Mouse (Mus musculus): ENCODE data around the gene Ppp2r1b. TPM values are rescaled to one million over a fixed set of nuclear protein-coding genes. Genes with fewer than 3 reads are reported as not detected.
A peak's percentile ranks its signal among the peaks of the same experiment; 100 is the strongest.

Gene Ppp2r1b
- total and polyA plus RNA-seq, 2 experiments: 5.2 to 10.8 TPM

DNA sequence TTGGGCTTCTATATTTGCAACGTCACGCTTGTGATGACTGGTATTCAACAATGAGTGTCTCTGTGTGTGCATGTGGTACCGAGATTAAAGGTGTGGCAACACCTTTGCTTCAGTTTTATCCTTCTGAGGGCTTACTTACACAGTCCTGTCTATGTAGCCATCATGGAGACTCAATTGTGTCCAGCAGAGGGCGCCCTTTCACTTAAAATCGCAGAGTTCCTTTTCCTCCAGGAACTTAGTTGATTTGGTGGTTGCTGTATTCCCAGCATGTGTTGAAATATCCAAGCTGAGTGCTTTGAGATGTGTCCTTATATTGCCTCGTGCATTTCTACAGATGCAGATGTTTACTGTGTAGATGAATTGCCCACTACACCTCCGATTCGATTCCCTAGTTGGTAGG, 4.1 kb downstream of the Ppp2r1b start:
- no peak overlapping the region for H3K27ac ChIP-seq (replicated peaks; ENCODE audit: insufficient read depth, low read depth, low read length)
- 18% methylated on average over 8 of the region's 8 CpGs for WGBS
- no peaks in the 10 kb centered on the region for H3K27me3 ChIP-seq (ENCODE audit: control insufficient read depth, insufficient read depth, low read length)
- H3K4me1 ChIP-seq (ENCODE audit: control insufficient read depth, insufficient read depth, low read length): peaks cover 23% of the 10 kb centered on the region
- peak; percentile 83 for DNase-seq (ENCODE audit: extremely low read depth, low read depth, low spot score)
- H3K79me2 ChIP-seq (ENCODE audit: control insufficient read depth, insufficient read depth, low read length): no peaks in the 10 kb centered on the region
- no peak overlapping the region for H3K9ac ChIP-seq (ENCODE audit: low read depth, low read length)
- H3K36me3 ChIP-seq (ENCODE audit: control insufficient read depth, insufficient read depth, low read length): no peaks in the 10 kb centered on the region
- TF ChIP-seq POLR2A (IDR thresholded peaks at IDR 0.05; ENCODE audit: extremely low read depth, insufficient read depth, low read length) (no peak), CTCF (IDR thresholded peaks at IDR 0.05; ENCODE audit: low read depth, low read length) (0 out of 2 replicates have a peak, but pooled peaks have one; percentile 20)
- no peak overlapping the region for H3K4me3 ChIP-seq (ENCODE audit: insufficient read depth, low read depth, low read length)

DNA sequence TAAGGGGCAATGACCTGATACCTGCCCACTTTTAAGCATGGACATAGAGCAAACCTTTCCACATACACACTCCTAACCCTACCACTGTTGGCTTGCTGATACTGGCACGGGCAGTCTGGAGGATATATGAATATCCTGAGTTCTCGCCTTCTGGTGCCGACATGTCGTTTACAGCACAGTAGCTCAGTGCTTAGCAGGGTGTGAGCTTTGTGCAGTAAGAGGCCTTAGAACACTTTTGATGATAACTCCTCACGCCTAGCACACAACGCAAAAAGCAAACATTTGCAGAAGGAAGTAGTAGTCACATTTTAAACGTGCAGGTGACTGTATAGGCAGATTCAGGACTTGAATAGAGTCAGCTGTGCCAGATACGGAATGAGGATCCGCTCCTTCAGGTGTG, 4.7 kb downstream of the Ppp2r1b start:
- WGBS: 61% methylated on average over 9 of the region's 9 CpGs
- DNase-seq (ENCODE audit: extremely low read depth, low read depth, low spot score): no peak
- peaks cover 23% of the 10 kb centered on the region for H3K4me1 ChIP-seq (ENCODE audit: control insufficient read depth, insufficient read depth, low read length)
- no peak overlapping the region for H3K9ac ChIP-seq (ENCODE audit: low read depth, low read length)
- no peaks in the 10 kb centered on the region for H3K79me2 ChIP-seq (ENCODE audit: control insufficient read depth, insufficient read depth, low read length)
- TF ChIP-seq POLR2A (IDR thresholded peaks at IDR 0.05; ENCODE audit: extremely low read depth, insufficient read depth, low read length): no peak
- no peaks in the 10 kb centered on the region for H3K36me3 ChIP-seq (ENCODE audit: control insufficient read depth, insufficient read depth, low read length)
- H3K27ac ChIP-seq (replicated peaks; ENCODE audit: insufficient read depth, low read depth, low read length): no peak overlapping the region
- no peak overlapping the region for H3K4me3 ChIP-seq (ENCODE audit: insufficient read depth, low read depth, low read length)
- no peaks in the 10 kb centered on the region for H3K27me3 ChIP-seq (ENCODE audit: control insufficient read depth, insufficient read depth, low read length)

DNA sequence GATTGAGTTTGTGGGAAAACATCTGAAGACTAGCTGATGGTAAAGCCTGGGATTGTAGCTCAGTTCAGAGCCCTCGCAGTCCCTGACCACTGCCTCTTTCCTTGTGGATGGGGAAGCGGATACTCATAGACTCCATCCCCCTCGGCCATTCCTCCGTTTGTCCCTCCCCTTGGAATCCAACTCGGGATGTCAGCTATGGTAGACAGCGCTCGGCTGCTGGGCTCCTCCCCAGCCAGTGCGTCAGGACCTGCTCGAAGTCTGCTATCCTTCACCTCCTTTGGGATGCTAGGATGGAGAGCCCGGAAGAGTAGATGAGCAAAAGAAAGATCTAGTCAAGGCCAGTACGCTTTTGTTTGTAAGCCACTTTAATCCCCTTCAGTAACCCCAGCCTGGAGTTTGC, 5.2 kb downstream of the Ppp2r1b start:
- no peak overlapping the region for H3K9ac ChIP-seq (ENCODE audit: low read depth, low read length)
- no peaks in the 10 kb centered on the region for H3K36me3 ChIP-seq (ENCODE audit: control insufficient read depth, insufficient read depth, low read length)
- TF ChIP-seq CTCF (IDR thresholded peaks at IDR 0.05; ENCODE audit: low read depth, low read length) (no peak), POLR2A (IDR thresholded peaks at IDR 0.05; ENCODE audit: extremely low read depth, insufficient read depth, low read length) (no peak)
- H3K4me1 ChIP-seq (ENCODE audit: control insufficient read depth, insufficient read depth, low read length): peaks cover 21% of the 10 kb centered on the region
- no peak overlapping the region for H3K27ac ChIP-seq (replicated peaks; ENCODE audit: insufficient read depth, low read depth, low read length)
- WGBS: 56% methylated on average over 11 of the region's 11 CpGs
- DNase-seq (ENCODE audit: extremely low read depth, low read depth, low spot score): no peak
- no peak overlapping the region for H3K4me3 ChIP-seq (ENCODE audit: insufficient read depth, low read depth, low read length)
- no peaks in the 10 kb centered on the region for H3K27me3 ChIP-seq (ENCODE audit: control insufficient read depth, insufficient read depth, low read length)
- no peaks in the 10 kb centered on the region for H3K79me2 ChIP-seq (ENCODE audit: control insufficient read depth, insufficient read depth, low read length)

DNA sequence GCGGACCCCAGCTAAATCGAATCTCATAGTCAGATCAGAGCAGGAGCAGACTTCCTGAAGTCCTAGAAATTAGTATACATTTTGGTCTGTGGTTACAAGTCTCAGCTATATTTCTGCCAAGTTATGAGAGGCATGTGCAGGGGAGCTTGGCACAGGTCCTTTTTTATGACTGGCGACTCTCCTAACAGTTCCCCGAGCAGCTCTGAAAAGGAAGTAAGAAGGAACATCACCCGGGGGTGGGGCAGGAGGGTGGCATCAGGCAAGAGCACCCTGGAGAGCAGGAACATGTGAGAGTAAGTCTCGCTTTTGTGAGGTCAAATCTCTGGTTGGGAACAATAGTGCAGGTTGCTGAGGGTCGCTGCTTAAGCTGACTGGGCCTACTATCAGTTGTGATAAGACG, 5.6 kb downstream of the Ppp2r1b start:
- no peaks in the 10 kb centered on the region for H3K79me2 ChIP-seq (ENCODE audit: control insufficient read depth, insufficient read depth, low read length)
- no peak for TF ChIP-seq POLR2A (IDR thresholded peaks at IDR 0.05; ENCODE audit: extremely low read depth, insufficient read depth, low read length)
- TF ChIP-seq CTCF (IDR thresholded peaks at IDR 0.05; ENCODE audit: low read depth, low read length): no peak
- WGBS: 62% methylated on average over 8 of the region's 8 CpGs
- DNase-seq (ENCODE audit: extremely low read depth, low read depth, low spot score): no peak
- no peak overlapping the region for H3K27ac ChIP-seq (replicated peaks; ENCODE audit: insufficient read depth, low read depth, low read length)
- no peaks in the 10 kb centered on the region for H3K27me3 ChIP-seq (ENCODE audit: control insufficient read depth, insufficient read depth, low read length)
- H3K4me1 ChIP-seq (ENCODE audit: control insufficient read depth, insufficient read depth, low read length): peaks cover 17% of the 10 kb centered on the region
- no peaks in the 10 kb centered on the region for H3K36me3 ChIP-seq (ENCODE audit: control insufficient read depth, insufficient read depth, low read length)
- no peak overlapping the region for H3K4me3 ChIP-seq (ENCODE audit: insufficient read depth, low read depth, low read length)
- H3K9ac ChIP-seq (ENCODE audit: low read depth, low read length): no peak overlapping the region

DNA sequence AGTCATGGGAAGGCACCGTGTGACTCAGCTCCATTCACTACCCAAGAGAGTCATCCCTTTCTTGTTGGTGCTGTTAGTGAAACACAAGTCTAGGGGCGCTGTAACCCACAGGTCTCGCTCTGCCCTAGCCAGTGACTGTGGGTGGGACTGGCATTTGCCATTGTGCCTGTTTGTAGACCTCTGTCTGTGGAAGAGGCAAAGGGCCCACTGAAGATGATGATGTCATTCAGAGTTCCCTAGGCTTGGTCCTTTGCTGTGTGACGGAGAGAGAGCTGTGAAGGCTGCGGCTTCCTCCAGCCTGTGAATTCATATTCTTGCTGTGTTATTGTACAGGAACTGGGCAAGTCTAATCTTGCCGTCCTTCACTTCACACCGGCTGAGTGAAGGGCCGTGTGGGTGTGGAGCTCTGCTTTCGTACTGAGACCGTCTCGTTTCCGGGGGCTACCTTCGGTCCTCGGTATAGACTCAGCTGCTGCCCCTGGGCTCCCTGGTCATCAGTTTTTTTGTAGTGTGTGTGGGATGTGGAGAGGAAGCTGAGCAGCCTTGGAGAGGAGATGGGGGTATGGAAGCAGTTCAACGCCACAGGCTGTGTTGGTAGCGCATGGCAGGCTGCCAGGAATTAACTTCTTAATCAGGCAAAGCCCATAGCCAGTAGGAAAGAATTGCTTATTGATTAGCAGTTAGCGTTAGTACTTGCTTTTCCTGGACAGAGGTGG, 7.7 kb downstream of the Ppp2r1b start:
- no peak overlapping the region for H3K9ac ChIP-seq (ENCODE audit: low read depth, low read length)
- no peak overlapping the region for H3K4me3 ChIP-seq (ENCODE audit: insufficient read depth, low read depth, low read length)
- no peak overlapping the region for H3K27ac ChIP-seq (replicated peaks; ENCODE audit: insufficient read depth, low read depth, low read length)
- H3K27me3 ChIP-seq (ENCODE audit: control insufficient read depth, insufficient read depth, low read length): no peaks in the 10 kb centered on the region
- DNase-seq (ENCODE audit: extremely low read depth, low read depth, low spot score): no peak
- H3K4me1 ChIP-seq (ENCODE audit: control insufficient read depth, insufficient read depth, low read length): peaks cover 11% of the 10 kb centered on the region
- no peak for TF ChIP-seq CTCF (IDR thresholded peaks at IDR 0.05; ENCODE audit: low read depth, low read length)
- TF ChIP-seq POLR2A (IDR thresholded peaks at IDR 0.05; ENCODE audit: extremely low read depth, insufficient read depth, low read length): no peak
- 68% methylated on average over 17 of the region's 17 CpGs for WGBS
- H3K36me3 ChIP-seq (ENCODE audit: control insufficient read depth, insufficient read depth, low read length): no peaks in the 10 kb centered on the region
- H3K79me2 ChIP-seq (ENCODE audit: control insufficient read depth, insufficient read depth, low read length): peaks cover 5% of the 10 kb centered on the region; the same call in 1 of the 2 replicates

DNA sequence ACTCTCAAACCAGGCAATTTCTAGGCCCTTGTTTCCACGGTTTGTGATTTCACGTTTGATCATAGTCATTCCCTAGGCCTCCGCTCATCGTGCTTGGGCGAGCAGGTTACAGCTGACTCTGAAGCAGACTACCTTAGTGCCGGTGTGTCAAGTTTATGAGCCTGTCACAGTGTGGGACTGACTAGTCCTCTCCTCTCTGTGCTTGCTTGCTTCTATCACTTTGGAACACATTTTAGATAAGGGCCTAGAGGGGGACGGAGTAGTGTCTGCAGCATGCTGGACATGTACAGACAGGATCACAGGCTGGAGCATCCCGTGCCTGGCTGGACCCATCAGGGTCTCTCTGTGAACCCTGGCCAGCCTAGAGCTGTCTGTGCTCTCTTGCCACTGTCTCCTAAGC, 9.3 kb downstream of the Ppp2r1b start:
- Histone ChIP-seq H3K9ac (ENCODE audit: low read depth, low read length) (no peak overlapping the region), H3K27ac (replicated peaks; ENCODE audit: insufficient read depth, low read depth, low read length) (no peak overlapping the region), H3K4me1 (ENCODE audit: control insufficient read depth, insufficient read depth, low read length) (peaks cover 2% of the 10 kb centered on the region; the same call in 1 of the 2 replicates), H3K36me3 (ENCODE audit: control insufficient read depth, insufficient read depth, low read length) (no peaks in the 10 kb centered on the region), H3K79me2 (ENCODE audit: control insufficient read depth, insufficient read depth, low read length) (peaks cover 5% of the 10 kb centered on the region; the same call in 1 of the 2 replicates), H3K27me3 (ENCODE audit: control insufficient read depth, insufficient read depth, low read length) (no peaks in the 10 kb centered on the region), H3K4me3 (ENCODE audit: insufficient read depth, low read depth, low read length) (no peak overlapping the region)
- DNase-seq (ENCODE audit: extremely low read depth, low read depth, low spot score): no peak
- TF ChIP-seq POLR2A (IDR thresholded peaks at IDR 0.05; ENCODE audit: extremely low read depth, insufficient read depth, low read length): no peak
- TF ChIP-seq CTCF (IDR thresholded peaks at IDR 0.05; ENCODE audit: low read depth, low read length): no peak
- WGBS: 91% methylated on average over 8 of the region's 8 CpGs

All from liver, adult 2 months (tissue).